Mouse (Mus musculus): ENCODE measurements around the gene Cbx7. TPM values are rescaled to one million over a fixed set of nuclear protein-coding genes. Genes with fewer than 3 reads are reported as not detected.

Cbx7 gene
- polyA plus RNA-seq, 1 experiment from 2014 or later, result 1.8 TPM

DNA sequence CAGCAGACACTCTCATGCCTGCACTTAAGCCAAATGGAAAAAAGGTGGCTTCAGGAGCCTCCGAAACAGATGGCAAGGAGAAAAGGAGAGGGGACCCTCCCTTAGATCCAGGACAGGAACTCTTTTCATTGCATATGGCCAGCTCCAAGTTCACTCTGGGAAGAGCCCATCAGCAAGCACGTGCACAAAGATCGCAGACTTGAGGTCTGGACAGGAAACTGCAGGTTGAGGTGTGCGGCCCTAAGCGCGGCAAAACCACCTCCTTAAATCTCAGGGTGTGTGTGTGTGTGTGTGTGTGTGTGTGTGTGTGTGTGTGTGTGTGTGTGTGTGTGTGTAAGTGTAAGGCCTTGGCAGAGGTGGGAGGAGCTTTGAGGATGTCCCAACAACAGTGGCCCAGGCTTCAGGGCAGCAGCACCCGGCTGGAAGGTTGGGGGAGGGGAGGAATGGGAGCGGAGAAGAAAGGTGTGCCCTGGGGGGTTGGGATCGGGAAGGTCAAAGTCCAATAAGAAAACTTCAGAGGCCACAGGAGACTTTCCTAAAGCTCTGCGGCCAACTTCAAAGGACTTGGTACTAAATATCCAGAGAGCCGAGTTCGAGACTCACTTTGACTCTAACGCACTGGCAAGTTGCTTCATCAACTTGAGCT is 39.3 kb downstream of the Cbx7 start:
- H3K9me3 ChIP-seq (ENCODE audit: control insufficient read depth, low read length), result no peaks in the 10 kb centered on the region
- DNase-seq (ENCODE audit: low spot score) (no peak), ATAC-seq (ENCODE audit: insufficient read depth, low FRiP score, low TSS enrichment) (no peak)
- peaks cover 5% of the 10 kb centered on the region; the same call in 1 of the 2 replicates for H3K4me1 ChIP-seq (ENCODE audit: control insufficient read depth, insufficient read depth, low read length)
- H3K9ac ChIP-seq (ENCODE audit: low read length), result no peak overlapping the region
- H3K4me3 ChIP-seq (ENCODE audit: low read depth, low read length), result peak overlapping the region; percentile 59
- H3K27ac ChIP-seq (ENCODE audit: low read depth, low read length), result no peak overlapping the region
- peaks cover 30% of the 10 kb centered on the region for H3K27me3 ChIP-seq (ENCODE audit: control insufficient read depth, insufficient read depth, low read length)
- 19% methylated on average over 13 of the region's 13 CpGs for WGBS
- peak overlapping the region; percentile 87 for H3K4me2 ChIP-seq (ENCODE audit: low read depth)
- H3K36me3 ChIP-seq (ENCODE audit: control insufficient read depth, insufficient read depth, low read length), result no peaks in the 10 kb centered on the region

DNA sequence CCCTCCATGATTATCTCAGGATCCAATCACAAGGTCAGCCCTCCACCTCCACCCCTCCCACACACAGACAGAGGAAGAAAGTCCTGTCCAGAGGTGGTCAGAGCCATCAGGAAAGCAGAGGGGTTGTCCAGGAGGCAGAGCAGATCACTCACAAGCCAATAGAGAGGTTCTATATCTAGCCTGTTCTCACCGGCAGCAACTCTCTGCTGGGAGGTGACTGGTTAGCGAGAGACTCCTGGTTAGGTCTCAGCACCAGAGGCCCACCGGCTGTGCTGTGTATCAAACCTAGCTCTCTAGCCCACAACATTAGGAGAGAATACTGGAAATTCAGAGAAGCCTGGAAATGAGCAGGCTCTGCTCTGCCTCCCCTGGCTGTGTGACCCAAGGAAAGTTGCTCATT is 41.2 kb downstream of the Cbx7 start:
- H3K9ac ChIP-seq (ENCODE audit: low read length), result no peak overlapping the region
- 90% methylated on average over 3 of the region's 3 CpGs for WGBS
- no peak overlapping the region for H3K4me3 ChIP-seq (ENCODE audit: low read depth, low read length)
- DNase-seq (ENCODE audit: low spot score), result no peak
- peaks cover 30% of the 10 kb centered on the region for H3K27me3 ChIP-seq (ENCODE audit: control insufficient read depth, insufficient read depth, low read length)
- peaks cover 5% of the 10 kb centered on the region; the same call in 1 of the 2 replicates for H3K4me1 ChIP-seq (ENCODE audit: control insufficient read depth, insufficient read depth, low read length)
- no peak for ATAC-seq (ENCODE audit: insufficient read depth, low FRiP score, low TSS enrichment)
- no peak overlapping the region for H3K27ac ChIP-seq (ENCODE audit: low read depth, low read length)
- H3K9me3 ChIP-seq (ENCODE audit: control insufficient read depth, low read length), result no peaks in the 10 kb centered on the region
- no peak overlapping the region for H3K4me2 ChIP-seq (ENCODE audit: low read depth)
- no peaks in the 10 kb centered on the region for H3K36me3 ChIP-seq (ENCODE audit: control insufficient read depth, insufficient read depth, low read length)

DNA sequence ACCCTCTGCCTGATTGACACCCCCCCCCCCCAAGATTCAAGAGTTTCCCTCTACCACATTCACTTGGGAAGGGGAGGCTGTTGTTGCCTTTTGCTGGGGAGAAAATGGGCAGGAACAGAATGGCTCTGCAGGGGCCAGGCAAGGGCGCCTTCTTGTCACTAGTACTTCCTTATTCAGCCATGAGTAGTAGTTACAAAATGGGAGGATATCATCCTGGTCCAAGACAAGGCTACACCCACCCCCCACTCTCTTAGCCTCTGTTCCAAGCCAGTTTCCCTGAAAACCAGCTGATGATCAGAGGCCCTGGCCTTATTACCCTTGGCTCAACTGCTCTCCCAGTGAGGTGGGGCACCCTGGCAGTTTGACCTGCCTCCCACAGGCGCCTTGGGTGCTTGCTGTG is 42.2 kb downstream of the Cbx7 start:
- Histone ChIP-seq H3K4me1 (ENCODE audit: control insufficient read depth, insufficient read depth, low read length) (peaks cover under 1% of the 10 kb centered on the region; the same call in 1 of the 2 replicates), H3K9me3 (ENCODE audit: control insufficient read depth, low read length) (no peaks in the 10 kb centered on the region), H3K4me3 (ENCODE audit: low read depth, low read length) (no peak overlapping the region), H3K27ac (ENCODE audit: low read depth, low read length) (no peak overlapping the region), H3K36me3 (ENCODE audit: control insufficient read depth, insufficient read depth, low read length) (no peaks in the 10 kb centered on the region), H3K27me3 (ENCODE audit: control insufficient read depth, insufficient read depth, low read length) (peaks cover 29% of the 10 kb centered on the region), H3K9ac (ENCODE audit: low read length) (no peak overlapping the region), H3K4me2 (ENCODE audit: low read depth) (no peak overlapping the region)
- WGBS, result 78% methylated on average over 2 of the region's 2 CpGs
- ATAC-seq (ENCODE audit: insufficient read depth, low FRiP score, low TSS enrichment) (no peak), DNase-seq (ENCODE audit: low spot score) (peak; percentile 4)

DNA sequence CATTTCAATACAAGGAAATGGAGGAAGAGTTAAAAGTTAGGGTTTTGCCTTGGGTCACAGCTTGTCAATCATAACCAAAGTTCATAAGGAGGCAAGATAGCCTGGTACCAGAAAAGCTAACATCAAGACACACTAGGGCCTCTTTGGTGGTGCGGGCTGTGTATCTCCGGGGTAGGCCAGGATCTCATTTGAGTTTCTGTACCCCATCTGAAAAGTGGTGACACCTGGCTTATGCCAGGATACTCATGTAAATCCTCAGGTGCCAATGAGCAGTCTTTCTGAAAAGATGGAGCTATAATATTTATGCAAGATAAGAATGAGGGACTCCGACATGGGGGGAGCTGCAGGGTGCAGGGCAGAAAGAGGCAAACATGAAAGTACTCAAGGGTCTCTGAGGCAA is 42.6 kb downstream of the Cbx7 start:
- H3K4me2 ChIP-seq (ENCODE audit: low read depth), result no peak overlapping the region; the same call in 1 of the 2 replicates

DNA sequence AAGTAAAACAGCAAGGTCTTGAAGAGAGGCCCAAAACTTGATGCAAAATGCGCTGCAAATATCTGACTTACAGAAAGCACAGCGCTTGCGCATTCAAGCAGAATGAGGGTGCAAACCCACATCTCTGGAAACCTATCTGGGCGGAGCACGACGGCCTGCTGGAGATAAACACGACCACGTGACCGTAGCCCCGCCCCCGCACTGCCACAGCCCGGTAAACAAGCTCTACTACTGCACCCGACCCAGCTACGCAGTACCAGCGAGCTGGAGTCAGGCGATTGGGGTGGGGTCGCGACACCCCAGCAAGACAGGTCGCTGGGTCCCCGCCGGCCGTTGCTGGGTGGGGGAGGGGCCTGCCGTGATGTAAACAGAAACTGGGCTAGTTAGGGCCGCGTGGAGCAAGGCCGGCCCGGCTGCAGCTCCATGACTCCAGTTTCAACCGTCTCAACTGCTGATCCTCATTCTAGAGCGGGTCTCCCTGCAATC is 43.2 kb downstream of the Cbx7 start:
- H3K27me3 ChIP-seq (ENCODE audit: control insufficient read depth, insufficient read depth, low read length), result peaks cover 18% of the 10 kb centered on the region
- no peak overlapping the region for H3K27ac ChIP-seq (ENCODE audit: low read depth, low read length)
- peak overlapping the region; percentile 33 for H3K4me3 ChIP-seq (ENCODE audit: low read depth, low read length)
- 1% methylated on average over 29 of the region's 29 CpGs for WGBS
- H3K36me3 ChIP-seq (ENCODE audit: control insufficient read depth, insufficient read depth, low read length), result no peaks in the 10 kb centered on the region
- H3K4me1 ChIP-seq (ENCODE audit: control insufficient read depth, insufficient read depth, low read length), result no peaks in the 10 kb centered on the region
- peak overlapping the region; percentile 44 for H3K4me2 ChIP-seq (ENCODE audit: low read depth)
- H3K9ac ChIP-seq (ENCODE audit: low read length), result peak overlapping the region; percentile 35
- ATAC-seq (ENCODE audit: insufficient read depth, low FRiP score, low TSS enrichment), result 0 out of 2 replicates have a peak, but pooled peaks have one; percentile 53
- H3K9me3 ChIP-seq (ENCODE audit: control insufficient read depth, low read length), result no peaks in the 10 kb centered on the region
- peak; percentile 78 for DNase-seq (ENCODE audit: low spot score)

More for the DNA sequence above, 42.6 kb downstream of the Cbx7 start:
- H3K36me3 ChIP-seq (ENCODE audit: control insufficient read depth, insufficient read depth, low read length), result no peaks in the 10 kb centered on the region
- H3K9me3 ChIP-seq (ENCODE audit: control insufficient read depth, low read length), result no peaks in the 10 kb centered on the region
- H3K27ac ChIP-seq (ENCODE audit: low read depth, low read length), result no peak overlapping the region
- DNase-seq (ENCODE audit: low spot score), result no peak
- H3K27me3 ChIP-seq (ENCODE audit: control insufficient read depth, insufficient read depth, low read length), result peaks cover 24% of the 10 kb centered on the region
- H3K4me1 ChIP-seq (ENCODE audit: control insufficient read depth, insufficient read depth, low read length), result no peaks in the 10 kb centered on the region
- H3K9ac ChIP-seq (ENCODE audit: low read length), result no peak overlapping the region
- WGBS, result 88% methylated on average over 3 of the region's 3 CpGs
- ATAC-seq (ENCODE audit: insufficient read depth, low FRiP score, low TSS enrichment), result no peak
- no peak overlapping the region for H3K4me3 ChIP-seq (ENCODE audit: low read depth, low read length)

DNA sequence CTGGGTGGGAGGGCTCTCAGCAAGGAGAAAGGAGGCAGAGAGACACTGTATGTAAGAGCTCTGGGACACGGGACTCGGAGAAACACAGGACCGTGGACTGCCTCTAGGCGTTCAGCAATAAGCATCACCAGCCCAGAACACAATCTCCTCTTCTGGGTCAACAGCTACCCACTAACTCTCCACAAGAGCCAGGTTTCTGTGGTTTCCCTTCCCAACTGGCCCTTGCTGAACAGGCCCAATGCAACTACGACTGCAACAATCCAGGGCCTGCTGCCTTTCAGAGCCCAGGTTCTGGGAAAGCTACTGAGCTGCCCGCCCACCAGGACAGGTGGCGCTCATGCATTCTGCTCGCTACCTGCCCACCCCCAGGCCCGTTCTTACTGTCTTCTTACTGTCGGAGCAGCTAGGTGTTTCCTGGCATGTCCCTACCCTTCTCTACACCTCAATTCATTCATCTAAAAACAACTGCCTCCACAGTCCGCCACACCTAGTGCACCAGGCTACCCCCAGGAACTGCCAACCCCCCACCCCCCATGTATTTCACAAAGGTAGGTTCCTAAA is 44.0 kb downstream of the Cbx7 start:
- H3K9me3 ChIP-seq (ENCODE audit: control insufficient read depth, low read length), result no peaks in the 10 kb centered on the region
- WGBS, result 86% methylated on average over 11 of the region's 11 CpGs
- H3K27ac ChIP-seq (ENCODE audit: low read depth, low read length), result no peak overlapping the region
- no peaks in the 10 kb centered on the region for H3K36me3 ChIP-seq (ENCODE audit: control insufficient read depth, insufficient read depth, low read length)
- no peak overlapping the region for H3K4me3 ChIP-seq (ENCODE audit: low read depth, low read length)
- DNase-seq (ENCODE audit: low spot score) (peak; percentile 3), ATAC-seq (ENCODE audit: insufficient read depth, low FRiP score, low TSS enrichment) (no peak)
- peak overlapping the region; percentile 35; the same call in 1 of the 2 replicates for H3K9ac ChIP-seq (ENCODE audit: low read length)
- H3K27me3 ChIP-seq (ENCODE audit: control insufficient read depth, insufficient read depth, low read length), result peaks cover 11% of the 10 kb centered on the region
- peak overlapping the region; percentile 44; the same call in 1 of the 2 replicates for H3K4me2 ChIP-seq (ENCODE audit: low read depth)
- no peaks in the 10 kb centered on the region for H3K4me1 ChIP-seq (ENCODE audit: control insufficient read depth, insufficient read depth, low read length)

DNA sequence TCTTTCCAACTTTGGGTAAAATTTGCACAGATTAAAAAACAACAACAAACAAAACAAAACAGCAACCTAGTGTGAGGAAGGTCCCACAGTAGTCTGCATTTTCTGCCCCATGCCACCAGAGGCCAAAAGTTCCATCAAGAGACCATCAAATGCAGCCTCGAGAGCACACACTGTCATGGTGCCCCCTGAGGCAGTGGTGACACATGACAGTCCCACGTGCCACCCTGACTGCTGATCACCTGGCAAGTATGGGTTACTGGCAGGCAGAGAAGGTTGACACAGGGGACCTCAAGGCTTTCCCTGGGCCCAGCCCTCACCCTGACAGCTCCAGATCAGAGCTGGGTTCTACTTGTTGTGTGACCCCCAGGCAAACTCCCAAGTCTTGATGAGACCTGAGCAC is 51.1 kb downstream of the Cbx7 start:
- H3K27me3 ChIP-seq (ENCODE audit: control insufficient read depth, insufficient read depth, low read length), result no peaks in the 10 kb centered on the region
- DNase-seq (ENCODE audit: low spot score) (no peak), ATAC-seq (ENCODE audit: insufficient read depth, low FRiP score, low TSS enrichment) (no peak)
- no peak overlapping the region for H3K4me2 ChIP-seq (ENCODE audit: low read depth)
- no peak overlapping the region for H3K27ac ChIP-seq (ENCODE audit: low read depth, low read length)
- H3K9ac ChIP-seq (ENCODE audit: low read length), result no peak overlapping the region
- no peaks in the 10 kb centered on the region for H3K9me3 ChIP-seq (ENCODE audit: control insufficient read depth, low read length)
- no peak overlapping the region for H3K4me3 ChIP-seq (ENCODE audit: low read depth, low read length)
- H3K4me1 ChIP-seq (ENCODE audit: control insufficient read depth, insufficient read depth, low read length), result no peaks in the 10 kb centered on the region
- H3K36me3 ChIP-seq (ENCODE audit: control insufficient read depth, insufficient read depth, low read length), result no peaks in the 10 kb centered on the region; the same call in 1 of the 2 replicates
- WGBS, result 72% methylated on average over 2 of the region's 2 CpGs

DNA sequence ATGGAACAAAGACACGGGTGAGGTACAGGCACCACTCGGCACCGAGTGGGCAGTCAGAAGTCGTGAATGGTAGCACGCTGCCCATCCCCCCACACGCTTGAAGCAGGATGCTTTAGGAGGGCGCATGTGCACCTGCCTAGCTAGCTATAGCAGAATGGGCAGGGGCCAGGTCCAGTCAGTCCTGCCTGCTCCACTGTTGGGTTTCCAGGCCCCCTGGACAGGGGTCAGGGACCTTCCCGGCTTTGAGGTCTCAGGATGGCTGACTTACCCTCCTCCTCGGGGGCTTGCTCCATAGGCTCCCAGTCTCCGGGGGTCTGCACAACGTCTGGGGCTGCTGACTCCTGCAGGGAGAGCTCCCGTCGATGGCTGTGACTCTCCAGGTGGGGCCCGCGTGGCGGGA is 52.4 kb downstream of the Cbx7 start:
- Histone ChIP-seq H3K4me3 (ENCODE audit: low read depth, low read length) (no peak overlapping the region), H3K9ac (ENCODE audit: low read length) (no peak overlapping the region), H3K9me3 (ENCODE audit: control insufficient read depth, low read length) (no peaks in the 10 kb centered on the region), H3K4me2 (ENCODE audit: low read depth) (no peak overlapping the region), H3K4me1 (ENCODE audit: control insufficient read depth, insufficient read depth, low read length) (no peaks in the 10 kb centered on the region), H3K27me3 (ENCODE audit: control insufficient read depth, insufficient read depth, low read length) (no peaks in the 10 kb centered on the region), H3K27ac (ENCODE audit: low read depth, low read length) (no peak overlapping the region), H3K36me3 (ENCODE audit: control insufficient read depth, insufficient read depth, low read length) (no peaks in the 10 kb centered on the region; the same call in 1 of the 2 replicates)
- no peak for ATAC-seq (ENCODE audit: insufficient read depth, low FRiP score, low TSS enrichment)
- WGBS, result 90% methylated on average over 16 of the region's 16 CpGs
- no peak for DNase-seq (ENCODE audit: low spot score)

Measured in neural tube, embryonic 11.5 days (tissue).